Mouse (Mus musculus): ENCODE results near the gene Rpl37. TPM values are rescaled to one million over a fixed set of nuclear protein-coding genes. Genes with fewer than 3 reads are reported as not detected.

Gene Rpl37
- total RNA-seq (2012; rRNA removed) (1,567 and 1,787 TPM in 2 replicates), total RNA-seq (2014; rRNA removed) (914 and 1,083 TPM in 2 replicates), polyA plus RNA-seq (2012; ENCODE audit: insufficient read length, low read depth) (646 and 928 TPM in 2 replicates)

DNA sequence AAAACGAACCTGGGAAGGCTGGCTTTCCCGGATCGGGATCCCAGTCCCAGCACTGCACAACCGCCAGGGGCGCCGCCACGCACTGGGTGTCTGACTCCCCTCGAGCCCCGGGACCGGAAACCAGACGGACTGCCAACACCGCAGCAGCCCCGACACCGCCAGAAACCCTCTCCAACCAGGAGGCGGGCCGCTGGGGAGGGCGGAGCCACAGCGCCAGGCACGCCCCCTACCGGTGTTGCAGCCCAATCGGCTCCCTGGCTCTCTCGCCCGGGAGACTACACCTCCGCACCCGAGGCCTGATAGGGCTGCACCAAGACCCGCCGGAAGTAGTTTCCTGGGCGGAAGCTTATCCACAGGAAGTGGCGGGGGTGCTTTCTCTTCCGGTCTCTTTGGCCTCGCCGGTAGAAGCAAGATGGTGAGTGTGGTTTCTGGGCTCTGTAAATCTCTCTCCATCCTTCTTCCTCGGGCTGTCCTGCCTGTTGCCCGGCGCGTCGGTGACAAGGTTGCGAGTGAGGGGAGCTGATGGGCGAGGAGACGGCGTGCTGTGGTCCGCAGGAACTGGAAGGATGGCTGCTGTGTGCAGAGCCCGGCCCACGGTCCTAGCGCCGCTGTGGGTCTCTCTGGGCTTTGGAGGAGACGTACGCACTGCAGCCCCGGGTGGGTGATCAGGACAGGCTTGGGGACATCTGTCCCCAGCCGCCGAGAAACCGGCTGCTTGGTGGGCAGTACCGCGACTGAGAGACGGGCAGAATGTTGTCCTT lies at the start of gene Rpl37:
TSS of gene Rpl37 (plus strand) at position 376 of the 761 bp plus-strand sequence.
- Histone ChIP-seq H3K36me3 (replicated peaks in 1 of 2; ENCODE audit: control insufficient read depth in 1 of 2, insufficient read depth in 1 of 2, low read length in 1 of 2) (peaks cover 39 to 42% of the 10 kb centered on the region in 2 experiments), H3K9me3 (replicated peaks; ENCODE audit: low read length) (no peaks in the 10 kb centered on the region), H3K9ac (ENCODE audit: insufficient read depth, low read depth) (peak within 1 kb of the TSS; percentile 96), H3K79me2 (replicated peaks; ENCODE audit: control insufficient read depth, extremely low read depth, insufficient read depth, poor library complexity, severe bottlenecking) (peaks cover 35% of the 10 kb centered on the region), H3K4me1 (ENCODE audit: control insufficient read depth in 1 of 2, insufficient read depth in 2 of 2) (peaks cover 3 to 32% of the 10 kb centered on the region in 2 experiments; a peak in 2 of 4 replicates), H3K27ac (ENCODE audit: insufficient read depth, low read depth) (peak within 1 kb of the TSS; percentile 73), H3K4me2 (ENCODE audit: insufficient read depth, low read depth, poor library complexity, severe bottlenecking) (peak within 1 kb of the TSS; percentile 88), H3K27me3 (replicated peaks) (no peaks in the 10 kb centered on the region), H3K4me3 (replicated peaks in 1 of 3; ENCODE audit: low read depth in 2 of 3, low read length in 2 of 3, poor library complexity in 1 of 3) (peak within 1 kb of the TSS; percentile 78 to 94 (median 87))
- DNase-seq (ENCODE audit: extremely low read depth) = peak; percentile 97
- dilution Hi-C loops (cut with MboI; ENCODE audit: extremely low pct_ligation_motif_present, extremely low pct_unique_long_range_greater_than_20kb, low sequenced_read_pairs) = no loop called here
- in situ Hi-C loops (cut with MboI; ENCODE audit: low pct_ligation_motif_present, low pct_unique_long_range_greater_than_20kb, low sequenced_read_pairs) = loop anchor here (25.0 kb wide), 1 partner anchor 1079 kb away; the partner anchor contains the start of gene Oxct1
- TF ChIP-seq JUND (conservative IDR thresholded peaks at IDR 0.05; ENCODE audit: low read depth, low read length) (no peak), BHLHE40 (IDR thresholded peaks at IDR 0.05; ENCODE audit: low read depth, low read length) (peak; percentile 54; the same call in 1 of the 2 replicates), HCFC1 (IDR thresholded peaks at IDR 0.05; ENCODE audit: low read depth, low read length) (peak; percentile 94), PAX5 (IDR thresholded peaks at IDR 0.05; ENCODE audit: low read length) (no peak), POLR2A (IDR thresholded peaks at IDR 0.05; ENCODE audit: low read depth, low read length) (peak; percentile 92), E2F4 (IDR thresholded peaks at IDR 0.05; ENCODE audit: insufficient replicate concordance, low read depth, low read length) (no peak), MXI1 (IDR thresholded peaks at IDR 0.05; ENCODE audit: low read depth, low read length) (peak; percentile 84; the same call in 1 of the 2 replicates), RCOR1 (conservative IDR thresholded peaks at IDR 0.05; ENCODE audit: low read depth, low read length) (0 out of 2 replicates have a peak, but pooled peaks have one; percentile 53), GABPA (IDR thresholded peaks at IDR 0.05; ENCODE audit: insufficient replicate concordance, low read depth, low read length) (no peak; the same call in 1 of the 2 replicates), ZC3H11A (IDR thresholded peaks at IDR 0.05; ENCODE audit: low read depth, low read length) (no peak), CHD1 (IDR thresholded peaks at IDR 0.05; ENCODE audit: low read depth, low read length) (no peak), TBP (conservative IDR thresholded peaks at IDR 0.05; ENCODE audit: low read depth, low read length) (peak; percentile 93), MAX (IDR thresholded peaks at IDR 0.05; ENCODE audit: low read length) (peak; percentile 93), SIN3A (IDR thresholded peaks at IDR 0.05; ENCODE audit: low read length) (peak; percentile 78), SMC3 (IDR thresholded peaks at IDR 0.05; ENCODE audit: low read depth, low read length) (peak; percentile 15; the same call in 1 of the 2 replicates), ELF1 (IDR thresholded peaks at IDR 0.05; ENCODE audit: low read depth, low read length) (peak; percentile 94), EP300 (IDR thresholded peaks at IDR 0.05; ENCODE audit: low read length) (no peak), JUN (IDR thresholded peaks at IDR 0.05; ENCODE audit: insufficient read depth, low read depth, low read length) (no peak), CHD2 (IDR thresholded peaks at IDR 0.05; ENCODE audit: low read length) (peak; percentile 81), MEF2A (IDR thresholded peaks at IDR 0.05; ENCODE audit: borderline replicate concordance, low read depth, low read length) (peak; percentile 56), NRF1 (IDR thresholded peaks at IDR 0.05; ENCODE audit: low read depth, low read length) (peak; percentile 52), KAT2A (IDR thresholded peaks at IDR 0.05; ENCODE audit: insufficient replicate concordance, low read length) (peak; percentile 92; the same call in 1 of the 2 replicates), RAD21 (IDR thresholded peaks at IDR 0.05; ENCODE audit: low read depth, low read length) (no peak; the same call in 1 of the 2 replicates), IRF4 (IDR thresholded peaks at IDR 0.05; ENCODE audit: low read depth, low read length) (peak; percentile 80; the same call in 1 of the 2 replicates), POLR2AphosphoS2 (IDR thresholded peaks at IDR 0.05; ENCODE audit: low read depth, low read length) (peak; percentile 93), MYC (IDR thresholded peaks at IDR 0.05; ENCODE audit: low read depth, low read length) (peak; percentile 97), ZNF384 (IDR thresholded peaks at IDR 0.05; ENCODE audit: low read depth, low read length) (no peak), USF2 (conservative IDR thresholded peaks at IDR 0.05; ENCODE audit: low read depth, low read length) (no peak), TCF12 (IDR thresholded peaks at IDR 0.05; ENCODE audit: low read depth, low read length) (peak; percentile 95), UBTF (IDR thresholded peaks at IDR 0.05; ENCODE audit: low read depth, low read length) (peak; percentile 48; the same call in 1 of the 2 replicates), ZKSCAN1 (IDR thresholded peaks at IDR 0.05; ENCODE audit: borderline replicate concordance, low read depth, low read length) (no peak), MAZ (IDR thresholded peaks at IDR 0.05; ENCODE audit: low read depth, low read length) (peak; percentile 78; the same call in 1 of the 2 replicates), MAFK (IDR thresholded peaks at IDR 0.05; ENCODE audit: insufficient replicate concordance, low read length) (no peak), CTCF (conservative IDR thresholded peaks at IDR 0.05 in 1 of 2, IDR thresholded peaks at IDR 0.05 in 1 of 2; ENCODE audit: low read depth in 2 of 2, low read length in 2 of 2) (peak in 1 of 2 experiments; percentile 66; a peak in 3 of 4 replicates), USF1 (IDR thresholded peaks at IDR 0.05; ENCODE audit: low read depth, low read length) (no peak), NELFE (IDR thresholded peaks at IDR 0.05; ENCODE audit: low read depth, low read length) (peak; percentile 96), ETS1 (conservative IDR thresholded peaks at IDR 0.05; ENCODE audit: low read depth, low read length) (peak; percentile 43)

Data from CH12.LX (cell line).